Mouse (Mus musculus): Measurements from ENCODE around the gene Kcnab1. TPM values are rescaled to one million over a fixed set of nuclear protein-coding genes. Genes with fewer than 3 reads are reported as not detected.

Gene Kcnab1
- polyA plus RNA-seq, 1 experiment from 2014 or later: 0.23 TPM

- DNase-seq (ENCODE audit: low read depth, low spot score) (no peak), ATAC-seq (no peak)
- H3K27me3 ChIP-seq: no peaks in the 10 kb centered on the region
- no peak for TF ChIP-seq CTCF (IDR thresholded peaks at IDR 0.05)
- ChIA-PET CTCF (interaction anchor here (1.0 to 3.0 kb wide), 3 partner anchors 13 to 20 kb away, joined by 3 to 12 read pairs (median 4); no protein-coding TSS in a partner anchor), POLR2A (no interaction called here)
- in situ Hi-C loops (cut with MboI; ENCODE audit: low pct_unique_long_range_greater_than_20kb): no loop called here
Measured at GRCm38 (mm10) chr3:65337835-65338464, 228.8 kb downstream of the Kcnab1 start.

- in situ Hi-C loops (cut with MboI; ENCODE audit: low pct_unique_long_range_greater_than_20kb): loop anchor here (10.0 kb wide), 1 partner anchor 346 kb away; no protein-coding TSS in a partner anchor
- TF ChIP-seq CTCF (IDR thresholded peaks at IDR 0.05): no peak
- ATAC-seq: no peak
- POLR2A ChIA-PET: no interaction called here
- DNase-seq (ENCODE audit: low read depth, low spot score): no peak
- no peaks in the 10 kb centered on the region for H3K27me3 ChIP-seq
- CTCF ChIA-PET: interaction anchor here (1.2 to 5.6 kb wide), 6 partner anchors 10 to 589 kb away, joined by 3 to 42 read pairs (median 7); no protein-coding TSS in a partner anchor
Measured at GRCm38 (mm10) chr3:65340173-65340951, 231.2 kb downstream of the Kcnab1 start.

- H3K27me3 ChIP-seq: no peaks in the 10 kb centered on the region
- in situ Hi-C loops (cut with MboI; ENCODE audit: low pct_unique_long_range_greater_than_20kb): loop anchor here (10.0 kb wide), 1 partner anchor 351 kb away; no protein-coding TSS in a partner anchor
- DNase-seq (ENCODE audit: low read depth, low spot score): no peak
- ChIA-PET CTCF (interaction anchor here (1.0 to 1.4 kb wide), 2 partner anchors 14 to 34 kb away, joined by 3 read pairs; no protein-coding TSS in a partner anchor), POLR2A (no interaction called here)
- no peak for ATAC-seq
- no peak for TF ChIP-seq CTCF (IDR thresholded peaks at IDR 0.05)
Measured at GRCm38 (mm10) chr3:65346176-65346575, 237.0 kb downstream of the Kcnab1 start.

- TF ChIP-seq CTCF (IDR thresholded peaks at IDR 0.05): peak; percentile 74
- ChIA-PET POLR2A (no interaction called here), CTCF (interaction anchor here (0.8 to 6.0 kb wide), 19 partner anchors 9 to 586 kb away, joined by 3 to 42 read pairs (median 4); no protein-coding TSS in a partner anchor)
- ATAC-seq (peak; percentile 72), DNase-seq (ENCODE audit: low read depth, low spot score) (no peak)
- H3K27me3 ChIP-seq: no peaks in the 10 kb centered on the region
- in situ Hi-C loops (cut with MboI; ENCODE audit: low pct_unique_long_range_greater_than_20kb): no loop called here
Measured at GRCm38 (mm10) chr3:65352278-65353127, 243.3 kb downstream of the Kcnab1 start.

- H3K27me3 ChIP-seq: no peaks in the 10 kb centered on the region
- CTCF ChIA-PET: interaction anchor here (0.8 to 6.0 kb wide), 7 partner anchors 8 to 578 kb away, joined by 3 to 42 read pairs (median 4); no protein-coding TSS in a partner anchor
- no peak for DNase-seq (ENCODE audit: low read depth, low spot score)
- no peak for ATAC-seq
- TF ChIP-seq CTCF (IDR thresholded peaks at IDR 0.05): no peak
- POLR2A ChIA-PET: no interaction called here
- in situ Hi-C loops (cut with MboI; ENCODE audit: low pct_unique_long_range_greater_than_20kb): no loop called here
Measured at GRCm38 (mm10) chr3:65353263-65354037, 244.3 kb downstream of the Kcnab1 start.

GRCm38 (mm10) chr3:65355479-65355878 is 246.3 kb downstream of the Kcnab1 start:
- DNase-seq (ENCODE audit: low read depth, low spot score) (no peak), ATAC-seq (no peak)
- TF ChIP-seq CTCF (IDR thresholded peaks at IDR 0.05): no peak
- ChIA-PET CTCF (interaction anchor here (0.7 to 6.0 kb wide), 3 partner anchors 10 to 38 kb away, joined by 3 to 42 read pairs (median 5); no protein-coding TSS in a partner anchor), POLR2A (interaction anchor here (0.6 kb wide), 1 partner anchor 17 kb away, joined by 10 read pairs; no protein-coding TSS in a partner anchor)
- in situ Hi-C loops (cut with MboI; ENCODE audit: low pct_unique_long_range_greater_than_20kb): no loop called here
- no peaks in the 10 kb centered on the region for H3K27me3 ChIP-seq

GRCm38 (mm10) chr3:65358275-65358674 is 249.1 kb downstream of the Kcnab1 start:
- CTCF ChIA-PET: interaction anchor here (1.3 to 2.4 kb wide), 3 partner anchors 9 to 40 kb away, joined by 3 to 9 read pairs (median 8); no protein-coding TSS in a partner anchor
- ATAC-seq: peak; percentile 49
- in situ Hi-C loops (cut with MboI; ENCODE audit: low pct_unique_long_range_greater_than_20kb): no loop called here
- peak; percentile 22 for DNase-seq (ENCODE audit: low read depth, low spot score)
- POLR2A ChIA-PET: no interaction called here
- H3K27me3 ChIP-seq: no peaks in the 10 kb centered on the region
- TF ChIP-seq CTCF (IDR thresholded peaks at IDR 0.05): no peak

- ATAC-seq: peak; percentile 75
- POLR2A ChIA-PET: no interaction called here
- H3K27me3 ChIP-seq: no peaks in the 10 kb centered on the region
- DNase-seq (ENCODE audit: low read depth, low spot score): peak; percentile 58
- CTCF ChIA-PET: interaction anchor here (1.3 to 2.4 kb wide), 3 partner anchors 9 to 41 kb away, joined by 3 to 9 read pairs (median 8); no protein-coding TSS in a partner anchor
- in situ Hi-C loops (cut with MboI; ENCODE audit: low pct_unique_long_range_greater_than_20kb): no loop called here
- no peak for TF ChIP-seq CTCF (IDR thresholded peaks at IDR 0.05)
Measured at GRCm38 (mm10) chr3:65358841-65359240, 249.7 kb downstream of the Kcnab1 start.
